Mouse (Mus musculus): ENCODE results near the gene Wdr46.
"Not testable (repeated sequence)": the region's sequence is repeated elsewhere in the genome, so short reads cannot be mapped to it uniquely, and the experiment has no call there.

Gene Wdr46

GRCm38 (mm10) chr17:33977861-33978557 is 37.5 kb downstream of the Wdr46 start:
- ATAC-seq (ENCODE audit: low TSS enrichment) = no peak

GRCm38 (mm10) chr17:33978631-33979031 is 38.2 kb downstream of the Wdr46 start:
- ATAC-seq (ENCODE audit: low TSS enrichment) = peak; percentile 64

- ATAC-seq (ENCODE audit: low TSS enrichment) = no peak
Observed at GRCm38 (mm10) chr17:33979512-33980050, 39.1 kb downstream of the Wdr46 start.

GRCm38 (mm10) chr17:33980181-33981035 is 39.9 kb downstream of the Wdr46 start:
- no peak for ATAC-seq (ENCODE audit: low TSS enrichment)

GRCm38 (mm10) chr17:33981192-33981909 is 40.9 kb downstream of the Wdr46 start:
- ATAC-seq (ENCODE audit: low TSS enrichment) = peak; percentile 92

GRCm38 (mm10) chr17:33982136-33982535 is 41.7 kb downstream of the Wdr46 start:
- ATAC-seq (ENCODE audit: low TSS enrichment) = not testable (repeated sequence)

- 0 out of 2 replicates have a peak, but pooled peaks have one; percentile 41 for ATAC-seq (ENCODE audit: low TSS enrichment)
Observed at GRCm38 (mm10) chr17:33991788-33992664, 51.6 kb downstream of the Wdr46 start.

GRCm38 (mm10) chr17:33994959-33995358 is 54.5 kb downstream of the Wdr46 start:
- no peak for ATAC-seq (ENCODE audit: low TSS enrichment)

GRCm38 (mm10) chr17:33995651-33996050 is 55.2 kb downstream of the Wdr46 start:
- no peak for ATAC-seq (ENCODE audit: low TSS enrichment)

GRCm38 (mm10) chr17:33997025-33997424 is 56.6 kb downstream of the Wdr46 start:
- not testable (repeated sequence) for ATAC-seq (ENCODE audit: low TSS enrichment)

- not testable (repeated sequence) for ATAC-seq (ENCODE audit: low TSS enrichment)
Observed at GRCm38 (mm10) chr17:33998697-33999096, 58.2 kb downstream of the Wdr46 start.

Measured in frontal cortex, adult (tissue).